Mouse (Mus musculus): Measurements from ENCODE around the gene Prss48.
A peak's percentile ranks its signal among the peaks of the same experiment; 100 is the strongest.

The Prss48 gene

DNA sequence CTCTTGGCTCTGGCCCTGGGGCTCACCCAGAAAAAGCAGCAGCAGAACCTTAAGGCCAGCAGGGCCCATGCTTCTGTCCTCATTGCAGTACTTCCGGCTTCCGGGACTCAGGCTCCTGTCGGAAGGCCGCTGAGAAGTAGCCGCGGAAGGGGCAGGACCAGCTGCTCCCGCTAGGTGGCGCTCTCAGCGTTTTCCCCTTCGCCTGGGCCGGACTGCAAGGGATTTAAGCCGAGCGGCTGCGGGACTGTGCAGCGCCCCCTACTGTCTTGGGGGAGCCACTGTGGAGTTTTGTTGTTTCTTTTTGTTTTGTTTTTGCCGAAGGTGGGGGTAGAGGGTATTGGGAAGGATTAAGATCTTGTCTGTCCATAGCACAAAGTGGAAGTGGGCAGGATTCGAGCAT is at the start of gene Prss48:
Gene Prss48 (minus strand): TSS at position 69 of the 400 bp plus-strand sequence.
- DNase-seq (ENCODE audit: low spot score) = no peak

DNA sequence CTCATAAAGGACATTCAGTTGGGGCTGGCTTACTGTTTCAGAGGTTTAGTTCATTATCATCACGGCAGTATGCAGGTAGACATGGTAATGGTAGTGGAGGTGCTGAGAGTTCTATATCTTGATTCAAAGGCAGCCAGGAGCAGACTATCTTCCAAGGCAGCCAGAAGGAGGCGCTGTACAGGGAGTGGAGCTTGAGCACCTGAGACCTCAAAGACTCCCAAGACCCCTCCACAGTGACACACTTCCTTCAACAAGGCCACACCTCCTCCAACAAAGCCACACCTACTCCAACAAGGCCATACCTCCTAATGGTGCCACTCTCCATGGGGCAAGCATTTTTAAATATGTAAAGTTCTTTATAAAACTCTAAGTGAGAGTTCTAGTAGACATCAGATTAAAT is 46.8 kb upstream of the Prss48 start:
- DNase-seq (ENCODE audit: low spot score) = no peak

DNA sequence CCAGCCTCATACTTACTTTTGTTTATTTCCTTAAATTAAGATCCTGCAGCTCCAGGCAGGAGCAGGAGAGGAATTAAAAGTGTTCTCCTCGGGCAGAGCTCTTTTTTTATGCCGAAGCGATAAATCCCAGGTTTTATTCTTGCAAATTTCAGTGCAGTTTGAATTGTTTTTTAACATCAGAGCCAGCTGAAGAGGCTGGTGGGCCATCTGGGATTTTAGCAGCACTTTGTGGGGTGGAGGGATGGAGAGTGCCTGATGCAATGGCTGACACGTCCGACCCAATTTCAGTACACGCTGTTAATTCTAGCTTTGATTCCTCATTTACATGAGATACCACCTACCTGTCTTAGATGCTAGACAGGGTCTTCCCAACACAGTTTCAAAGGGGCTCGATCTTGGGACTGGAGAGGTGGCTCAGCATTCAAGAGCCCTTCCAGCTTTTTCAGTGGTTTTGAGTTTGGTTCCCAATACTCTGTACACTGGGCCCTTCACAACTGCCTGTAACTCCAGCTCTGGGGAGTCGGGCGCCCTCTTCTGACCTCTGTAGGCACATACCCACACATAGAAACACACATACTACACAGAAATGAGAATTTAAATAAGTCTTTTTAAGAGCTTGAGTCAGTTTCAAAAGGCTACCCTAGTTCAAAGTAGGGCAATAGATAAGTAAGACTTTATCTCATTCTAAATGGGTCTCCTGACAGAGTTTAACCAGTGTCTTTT is 45.6 kb upstream of the Prss48 start:
- DNase-seq (ENCODE audit: low spot score) = no peak

DNA sequence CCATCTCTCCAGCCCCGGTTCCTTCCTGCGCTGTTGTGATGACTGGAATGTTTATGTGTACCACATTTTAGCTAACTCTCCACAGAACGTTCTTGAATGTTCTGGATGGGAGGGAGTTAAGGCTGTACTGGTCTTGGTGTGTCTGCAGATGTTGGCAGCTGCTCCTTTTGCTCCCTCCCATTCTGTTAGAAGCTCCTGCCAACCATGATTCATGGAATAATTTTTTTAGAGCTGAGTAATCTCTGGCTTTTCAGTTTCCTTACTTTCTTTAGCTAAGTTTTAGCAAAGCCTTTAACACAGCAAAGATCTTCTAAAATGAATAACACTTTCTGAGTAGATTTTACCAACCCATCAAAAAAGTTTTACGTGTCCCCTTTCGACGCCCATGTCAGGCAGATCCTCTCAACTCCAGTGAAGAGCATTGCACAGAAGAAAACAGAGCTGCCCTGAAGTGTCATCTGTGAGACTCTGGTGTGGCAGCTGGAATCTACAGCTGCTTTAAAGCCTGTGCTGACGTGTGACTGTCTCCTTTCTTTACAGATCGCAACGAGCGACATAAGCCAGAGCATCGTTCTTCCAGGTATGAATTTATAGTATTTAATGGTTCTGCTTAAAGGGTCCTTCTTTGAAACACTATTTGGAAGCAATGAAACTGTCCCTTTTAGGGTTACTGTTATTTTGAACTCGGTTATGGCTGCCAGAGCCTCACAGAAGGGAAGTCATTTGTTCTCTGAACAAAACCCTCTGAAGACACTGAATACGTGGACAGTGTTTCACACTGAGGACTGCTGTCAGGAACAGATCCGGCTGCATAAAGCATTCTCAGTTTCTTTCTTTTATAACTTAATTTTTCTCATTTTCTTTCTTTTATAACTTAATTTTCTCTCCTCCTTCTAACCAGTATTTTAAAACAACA is 38.3 kb upstream of the Prss48 start:
- no peak for DNase-seq (ENCODE audit: low spot score)

DNA sequence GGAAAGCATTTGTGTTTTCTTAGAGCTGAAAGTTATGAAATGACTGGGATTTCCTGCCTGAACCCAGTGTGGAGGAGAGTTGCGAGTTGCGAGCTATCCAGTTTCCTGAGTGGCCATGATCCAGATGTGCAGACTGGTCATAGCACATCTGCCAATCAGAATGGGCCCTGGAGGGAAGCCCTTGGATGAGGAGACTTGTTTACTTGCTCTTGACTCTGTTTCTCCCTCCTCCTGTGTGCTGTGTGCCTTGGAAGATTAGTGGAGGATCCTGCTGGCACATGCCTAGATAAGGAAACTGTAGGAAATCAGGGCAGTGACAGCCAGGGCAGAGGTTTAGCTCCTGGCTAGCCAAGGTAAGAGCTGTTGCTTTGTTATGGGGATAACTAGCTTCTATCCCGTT is 36.4 kb upstream of the Prss48 start:
- DNase-seq (ENCODE audit: low spot score) = no peak

DNA sequence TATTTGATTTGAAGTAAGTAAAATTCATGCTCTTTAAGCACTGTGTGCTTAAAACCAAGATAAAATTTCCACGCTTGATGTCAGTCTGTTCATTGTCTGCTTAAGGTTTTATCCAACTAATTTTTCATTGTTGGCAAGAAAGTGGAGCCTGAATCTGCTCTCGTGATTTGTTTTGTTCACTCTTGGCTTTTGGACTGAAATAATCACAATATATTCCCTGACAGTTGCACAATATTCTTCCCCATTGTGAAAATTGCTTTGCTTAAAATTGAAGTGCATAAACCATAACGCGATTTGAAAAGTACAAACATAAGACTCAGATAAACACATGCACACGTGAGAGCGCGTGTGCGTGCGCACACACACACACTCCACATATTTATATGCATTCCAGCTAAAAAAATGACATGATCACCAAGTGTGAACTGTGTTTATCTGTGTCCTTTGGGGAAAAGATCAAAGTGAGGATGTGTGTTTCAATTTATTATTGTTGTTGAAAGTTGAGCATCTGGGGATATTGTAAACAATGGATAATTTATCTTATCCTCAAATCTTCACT is 35.7 kb upstream of the Prss48 start:
- no peak for DNase-seq (ENCODE audit: low spot score)

DNA sequence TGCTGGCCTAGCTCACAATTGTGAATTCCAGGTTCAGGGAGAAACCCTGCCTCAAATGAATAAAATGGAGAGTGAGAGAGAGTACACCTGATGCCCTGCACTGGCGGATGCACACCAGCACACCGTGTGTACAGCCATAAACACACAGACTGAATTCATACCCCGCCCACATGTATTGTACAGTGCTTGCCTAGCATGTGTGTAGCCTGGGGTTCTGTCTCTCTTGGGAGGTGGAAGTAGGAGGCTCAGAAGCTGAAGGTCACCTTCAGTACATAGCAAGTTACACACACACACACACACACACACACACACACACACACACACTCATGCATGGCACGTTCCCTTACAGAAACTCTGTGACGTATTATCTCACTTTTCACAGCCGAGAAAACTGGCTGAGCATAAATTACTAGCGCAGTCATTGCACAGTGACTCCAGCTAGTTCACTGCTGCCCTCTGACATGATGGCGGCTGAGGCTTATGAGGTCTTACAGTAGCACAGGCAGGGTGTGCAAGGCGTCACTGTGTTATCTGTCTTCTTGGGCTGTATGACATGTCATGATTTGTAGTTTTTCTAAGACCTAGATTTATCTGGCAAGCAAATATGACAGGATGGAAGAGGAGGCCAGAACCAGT is 31.3 kb upstream of the Prss48 start:
- no peak for DNase-seq (ENCODE audit: low spot score)

DNA sequence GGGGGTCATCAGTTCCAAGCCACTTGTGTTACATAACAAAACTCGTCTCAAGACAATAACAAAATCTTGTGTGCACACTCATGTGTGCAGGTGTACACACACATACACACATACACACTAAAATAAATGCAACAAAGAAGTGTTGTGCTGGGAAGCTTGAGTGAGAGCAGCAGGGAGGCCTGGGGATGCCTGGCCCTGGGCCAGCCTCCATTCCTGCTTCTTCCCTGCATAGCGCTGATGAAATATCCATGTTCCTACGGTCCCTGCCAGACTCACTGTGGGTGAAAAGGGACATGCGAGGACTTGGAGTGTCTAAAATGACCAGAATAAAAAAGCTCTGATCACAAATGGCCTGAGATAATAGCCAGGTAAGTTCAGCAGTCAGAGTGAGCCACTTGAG is 28.3 kb upstream of the Prss48 start:
- DNase-seq (ENCODE audit: low spot score) = no peak

DNA sequence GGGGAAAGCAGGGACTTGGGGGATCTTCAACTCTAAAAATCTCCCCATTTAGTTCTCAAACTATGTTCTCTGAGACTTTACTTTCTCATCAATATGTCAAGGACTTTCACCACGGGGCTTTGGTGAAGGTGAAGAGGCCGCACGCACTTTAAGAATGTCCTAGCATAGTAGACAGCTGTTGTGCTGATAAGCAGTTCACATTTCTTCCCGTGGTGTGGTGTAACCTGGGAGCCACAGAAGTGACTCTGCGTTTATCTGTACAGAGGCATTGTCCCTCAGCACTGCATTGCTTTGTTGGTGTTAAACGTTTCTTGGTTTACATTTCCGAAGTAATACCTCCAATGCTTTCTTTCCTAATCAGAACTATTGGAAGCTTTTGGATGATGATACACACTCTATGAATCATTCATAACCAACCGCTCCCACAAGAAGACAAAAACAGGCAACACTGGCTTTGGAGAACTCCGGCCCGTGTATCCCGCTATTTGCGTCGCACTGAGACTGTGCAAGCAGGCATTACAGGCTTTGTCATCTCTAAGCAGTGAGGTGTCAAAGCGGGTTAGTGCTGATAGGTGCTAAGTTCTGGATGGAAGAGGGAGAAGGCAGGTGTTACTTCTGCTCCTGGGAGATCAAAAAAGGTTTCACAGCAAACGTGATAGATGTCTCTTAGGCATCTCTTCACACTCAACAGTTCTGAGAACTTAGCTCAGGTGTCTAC is 26.5 kb upstream of the Prss48 start:
- DNase-seq (ENCODE audit: low spot score) = no peak

DNA sequence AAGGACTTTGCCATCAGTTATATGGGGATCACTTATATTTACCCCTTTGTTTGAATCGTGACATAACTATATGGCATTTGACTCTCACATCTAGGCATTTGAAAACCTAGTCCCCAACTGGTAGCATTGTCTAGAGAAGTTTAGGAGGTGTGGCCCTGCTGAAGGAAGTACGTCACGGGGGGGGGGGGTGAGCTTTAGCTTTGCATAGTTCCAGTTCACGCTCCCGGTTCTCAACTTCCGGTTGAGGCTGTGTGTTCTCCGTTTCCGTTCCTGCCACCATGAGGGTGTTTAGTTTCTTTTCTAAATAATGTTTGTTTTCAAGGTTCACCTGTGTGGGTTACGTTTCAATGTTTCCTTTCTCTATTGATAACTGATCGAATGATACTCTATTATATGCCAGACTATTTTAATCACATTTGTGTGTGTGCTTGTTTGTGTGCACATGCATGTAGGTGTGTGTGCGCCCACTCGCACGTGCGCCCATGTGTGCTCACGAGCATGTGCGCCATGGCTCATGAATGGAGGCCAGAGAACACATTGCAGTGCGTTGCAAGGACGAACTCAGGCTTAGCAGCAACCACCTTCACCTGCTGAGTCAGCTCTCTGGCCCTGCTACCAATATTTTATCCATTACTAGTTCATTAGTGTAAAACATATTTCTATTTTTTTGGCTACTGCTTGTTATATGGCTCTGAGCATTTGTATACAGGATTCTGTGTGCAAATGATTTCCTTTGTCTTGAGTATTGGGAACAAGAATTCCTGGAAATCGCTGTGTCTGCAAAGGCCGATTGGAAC is 23.2 kb upstream of the Prss48 start:
- no peak for DNase-seq (ENCODE audit: low spot score)

DNA sequence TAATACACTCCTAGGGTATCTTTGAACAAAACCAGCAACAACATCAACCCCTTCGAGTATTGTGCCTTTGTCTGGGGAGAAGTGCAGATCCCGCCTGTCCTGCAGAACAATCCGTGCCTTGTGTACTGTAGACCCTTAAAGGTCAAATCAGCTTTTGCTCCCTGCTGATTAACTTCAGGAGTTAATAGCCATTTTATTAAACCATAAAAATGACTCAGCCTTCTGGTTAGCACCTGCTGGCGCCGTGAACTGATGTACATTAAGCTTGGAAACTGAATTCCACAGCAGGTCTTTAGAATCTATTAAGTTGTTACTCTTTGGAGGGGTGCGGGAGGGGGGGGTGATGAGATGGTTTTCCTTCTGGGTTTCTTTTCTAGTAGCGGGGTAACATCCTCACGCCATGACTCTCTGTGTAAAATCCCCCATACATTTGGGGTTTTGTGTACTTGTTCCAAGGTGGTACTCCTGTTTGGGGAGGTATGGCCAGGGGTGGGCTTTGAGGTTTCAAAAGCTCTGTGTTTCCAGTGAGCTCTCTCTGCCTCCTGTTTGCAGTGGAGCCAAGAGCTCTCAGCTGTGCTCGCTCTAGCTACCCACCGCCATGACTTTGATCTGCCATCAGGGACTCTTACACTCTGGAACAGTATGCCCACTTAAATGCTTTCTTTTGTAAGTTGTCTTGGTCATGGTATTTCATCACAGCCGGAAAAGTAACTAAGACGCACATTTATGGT is 21.9 kb upstream of the Prss48 start:
- DNase-seq (ENCODE audit: low spot score) = no peak

DNA sequence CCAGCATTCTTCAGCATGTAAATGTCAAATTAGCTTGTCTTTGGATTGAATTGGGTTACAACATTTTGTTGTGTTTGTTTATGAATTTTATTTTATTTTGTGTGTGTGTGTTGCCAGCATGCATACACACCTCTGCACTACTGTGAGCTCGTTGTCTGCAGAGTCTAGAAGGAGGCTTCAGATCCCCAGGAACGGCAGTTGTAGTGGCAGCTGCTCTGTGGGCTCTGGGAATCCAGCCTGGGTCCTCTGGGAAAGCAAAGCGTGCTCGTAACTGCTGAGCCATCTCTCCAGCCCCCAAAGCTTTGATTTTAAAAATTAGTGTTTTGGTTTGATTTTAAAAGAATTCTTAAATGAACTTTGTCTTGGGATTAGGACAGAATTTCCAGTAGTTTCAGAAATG is 19.4 kb upstream of the Prss48 start:
- no peak for DNase-seq (ENCODE audit: low spot score)

DNA sequence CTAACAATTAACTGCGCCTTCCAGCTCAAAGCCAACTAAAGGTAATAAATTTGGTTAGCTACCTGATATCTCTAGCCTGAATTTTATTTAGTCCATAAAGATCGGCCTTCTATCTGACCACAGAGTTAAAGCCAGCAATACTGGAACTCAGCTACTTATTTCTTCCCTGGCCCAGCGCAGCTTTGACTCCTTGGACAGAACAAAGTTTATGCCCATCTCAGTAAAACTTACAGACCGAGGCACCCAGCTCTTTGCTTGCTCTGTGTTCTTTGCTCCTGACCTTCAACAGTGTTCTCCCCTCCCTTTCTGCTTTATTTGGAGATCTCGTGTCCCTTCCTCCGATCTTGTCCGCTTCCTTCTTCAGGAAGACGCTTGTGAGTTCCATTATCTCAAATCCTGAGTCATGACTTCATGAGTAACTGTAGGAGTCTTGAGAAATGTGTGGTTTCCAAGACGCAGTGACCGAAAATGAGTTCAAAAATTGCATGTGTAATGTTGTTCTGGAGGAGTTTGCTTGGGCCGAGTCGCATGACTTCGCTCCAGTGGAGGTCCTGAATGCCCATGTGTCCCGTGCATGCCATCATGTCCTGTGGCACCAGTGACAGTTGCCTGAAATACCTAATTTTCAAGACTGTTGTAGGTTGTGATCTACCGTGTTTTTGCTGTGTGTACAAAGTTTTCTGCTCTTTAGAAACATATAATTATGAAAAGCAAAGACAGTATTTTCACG is 18.8 kb upstream of the Prss48 start:
- DNase-seq (ENCODE audit: low spot score) = no peak

DNA sequence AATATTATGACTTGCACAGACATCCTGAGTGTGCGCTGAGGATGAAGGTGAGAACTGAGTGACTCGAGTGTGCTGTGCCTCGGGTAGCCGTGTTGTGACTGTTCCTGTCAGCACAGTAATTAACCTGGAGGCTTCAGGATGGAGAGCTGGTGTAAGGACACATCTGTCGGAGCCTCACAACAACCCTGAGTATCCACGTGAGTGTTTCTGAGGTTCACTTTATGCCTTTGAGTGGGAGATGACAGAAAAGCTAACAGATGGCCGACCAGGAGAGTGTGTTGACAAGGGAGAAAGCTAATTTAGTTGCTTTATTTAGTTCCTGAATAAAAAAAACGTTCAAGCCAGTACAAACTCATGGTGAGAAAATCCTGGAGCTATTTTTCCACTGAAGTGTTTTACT is 15.2 kb upstream of the Prss48 start:
- no peak for DNase-seq (ENCODE audit: low spot score)

DNA sequence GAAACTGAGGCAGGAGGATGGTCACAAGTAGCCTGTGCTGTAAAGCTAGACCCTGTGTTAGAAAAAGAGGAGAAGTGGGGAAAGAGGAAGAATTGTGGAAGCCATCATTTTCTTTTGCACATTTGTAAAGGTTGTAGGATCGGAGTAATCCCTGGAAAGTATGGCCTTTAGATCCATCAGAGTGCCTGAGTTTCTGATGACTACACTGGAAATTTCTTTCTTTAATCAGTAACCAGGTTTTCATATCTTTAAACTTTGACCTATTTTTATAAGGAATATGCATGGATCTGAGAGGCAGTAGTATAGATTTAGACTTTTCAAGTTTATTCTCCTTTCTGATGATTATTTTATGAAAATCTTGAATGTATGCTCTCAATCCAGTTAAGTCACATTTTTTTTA is 14.7 kb upstream of the Prss48 start:
- DNase-seq (ENCODE audit: low spot score) = no peak

DNA sequence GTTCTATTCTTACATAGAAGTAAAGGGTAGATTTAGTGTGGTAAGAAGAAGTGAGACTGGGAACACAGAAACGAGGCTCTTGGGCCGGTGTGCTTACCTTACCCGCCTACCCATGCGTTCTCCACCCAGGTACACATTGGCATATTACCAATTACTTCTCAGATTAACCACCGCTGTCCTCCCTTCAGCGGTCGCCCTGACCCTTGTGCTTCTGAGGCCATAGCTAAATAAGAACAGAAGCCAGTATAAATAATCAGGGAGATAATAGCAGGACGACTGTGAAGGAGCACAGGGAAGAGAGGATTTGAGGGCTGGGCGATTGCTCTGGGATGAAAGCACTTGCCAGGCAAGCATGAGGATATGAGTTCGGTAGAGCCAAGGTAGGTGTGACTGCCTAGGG is 11.5 kb upstream of the Prss48 start:
- DNase-seq (ENCODE audit: low spot score) = no peak

DNA sequence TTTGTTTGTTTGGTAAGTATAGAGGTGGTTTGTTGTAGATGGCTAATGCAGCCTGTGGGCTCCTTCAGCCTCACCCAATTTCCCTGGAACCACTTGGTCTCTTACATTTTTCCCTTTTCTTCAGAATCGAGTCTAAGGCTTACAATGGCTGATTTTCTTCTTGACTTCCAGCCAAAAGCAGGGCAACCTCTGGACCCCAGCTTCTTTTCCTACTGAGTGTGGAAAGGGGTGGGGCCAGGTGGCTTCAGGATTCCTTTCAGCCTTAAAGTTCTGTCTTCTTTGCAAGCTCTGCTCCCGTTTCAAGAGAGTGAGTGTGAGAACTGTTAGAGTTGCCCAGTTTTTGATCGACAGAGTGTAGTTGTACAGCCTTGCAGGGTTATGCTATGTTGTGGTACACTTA is 9.5 kb upstream of the Prss48 start:
- DNase-seq (ENCODE audit: low spot score) = no peak

DNA sequence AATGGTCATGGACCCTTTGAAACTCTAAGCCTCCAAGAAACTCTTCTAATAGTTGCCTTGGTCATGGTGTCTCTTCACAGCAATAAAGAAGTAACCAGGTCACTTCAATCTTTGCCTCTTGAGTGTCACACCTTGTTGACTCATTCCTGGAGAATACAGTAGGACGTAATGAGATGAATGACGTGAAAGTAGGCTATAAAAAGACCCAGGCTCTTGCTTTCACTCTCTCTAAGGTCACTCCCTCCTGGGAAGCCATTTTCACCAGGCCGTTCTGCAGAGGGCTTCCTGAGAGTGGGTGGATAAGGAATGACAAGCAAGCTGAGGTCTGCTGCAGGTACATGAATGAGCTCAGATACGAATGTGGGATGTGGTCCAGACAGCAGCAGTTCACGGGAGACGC is 9.1 kb upstream of the Prss48 start:
- DNase-seq (ENCODE audit: low spot score) = no peak

DNA sequence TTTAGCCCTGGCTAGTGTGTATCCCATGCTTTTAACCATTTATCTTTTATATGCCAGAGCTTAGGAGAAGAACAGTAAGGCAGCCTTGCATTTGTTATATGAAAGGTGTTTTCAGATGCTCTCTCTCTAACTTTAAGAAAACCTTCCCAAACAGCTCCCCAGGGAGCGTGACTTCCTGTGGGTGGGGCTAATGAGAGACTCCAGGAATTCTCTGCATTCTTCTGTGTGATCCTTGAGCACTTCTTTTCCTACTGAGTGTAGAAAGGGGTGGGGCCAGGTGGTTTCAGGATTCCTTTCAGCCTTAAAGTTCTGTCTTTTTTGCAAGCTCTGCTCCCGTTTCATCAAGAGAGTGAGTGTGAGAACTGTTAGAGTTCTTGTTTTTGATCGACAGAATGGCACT is 8.3 kb upstream of the Prss48 start:
- peak; percentile 36 for DNase-seq (ENCODE audit: low spot score)

DNA sequence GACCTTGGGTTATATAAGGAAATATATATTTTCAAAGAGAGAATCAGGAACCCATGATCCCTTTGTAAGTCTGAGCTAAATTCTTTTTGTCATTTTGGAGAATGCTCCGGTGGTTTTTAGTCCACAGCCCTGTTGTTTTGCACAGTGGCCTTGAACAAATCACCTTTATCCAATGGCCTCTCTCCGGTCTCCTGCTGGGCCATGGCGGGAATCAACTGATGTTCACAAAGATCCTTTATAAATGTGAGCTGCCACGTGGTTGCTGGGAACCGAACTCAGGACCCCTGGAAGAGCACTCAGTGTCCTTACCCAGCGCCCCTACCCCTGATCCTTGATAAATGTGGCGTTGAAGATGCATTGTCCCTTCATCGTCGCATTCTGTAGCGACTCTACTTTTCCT is 2.5 kb upstream of the Prss48 start:
- no peak for DNase-seq (ENCODE audit: low spot score)
